Comparison of ENCODE assay signal across 8 mouse cellular contexts in genomic region chr1:86487908-86488314, GRCm38 (mm10). TPM values are rescaled to one million over a fixed set of nuclear protein-coding genes. Genes with fewer than 3 reads are reported as not detected.
A peak's percentile ranks its signal among the peaks of the same experiment; 100 is the strongest.
DNase-seq lines count a peak whose midpoint lies in the region; ATAC-seq and TF ChIP-seq lines count a peak whose summit lies in the region.

No protein-coding gene starts in this region.

- H3K27me3 ChIP-seq in spleen, adult 2 months (ENCODE audit: control insufficient read depth, insufficient read depth, low read length) = no peaks in the 10 kb centered on the region
- no peaks in the 10 kb centered on the region for H3K27me3 ChIP-seq in limb, embryonic 15.5 days
- H3K27me3 ChIP-seq in stomach, embryonic 15.5 days (replicated peaks) = no peaks in the 10 kb centered on the region

- H3K9me3 ChIP-seq in limb, embryonic 15.5 days = no peaks in the 10 kb centered on the region
- H3K9me3 ChIP-seq in stomach, embryonic 15.5 days = no peaks in the 10 kb centered on the region

- H3K27ac ChIP-seq in spleen, adult 2 months (ENCODE audit: insufficient read depth, low read length) = peak overlapping the region; percentile 99
- H3K27ac ChIP-seq in limb, embryonic 15.5 days = peak overlapping the region; percentile 99
- peak overlapping the region; percentile 97 for H3K27ac ChIP-seq in stomach, embryonic 15.5 days

- WGBS in spleen, adult 2 months = 4% methylated on average over 20 of the region's 20 CpGs
- WGBS in limb, embryonic 15.5 days = 8% methylated on average over 20 of the region's 20 CpGs
- 8% methylated on average over 20 of the region's 20 CpGs for WGBS in stomach, embryonic 15.5 days

- TF ChIP-seq CTCF in spleen, adult 2 months (IDR thresholded peaks at IDR 0.05; ENCODE audit: extremely low read depth, insufficient read depth, insufficient read length, insufficient replicate concordance) = no peak

- H3K4me2 ChIP-seq in limb, embryonic 15.5 days = peak overlapping the region; percentile 55
- peak overlapping the region; percentile 75 for H3K4me2 ChIP-seq in stomach, embryonic 15.5 days

- H3K9ac ChIP-seq in limb, embryonic 15.5 days = peak overlapping the region; percentile 91
- peak overlapping the region; percentile 72 for H3K9ac ChIP-seq in stomach, embryonic 15.5 days

- no peak for DNase-seq in spleen, adult 2 months (ENCODE audit: low read depth in 1 of 2, low spot score in 2 of 2)
- no peak for DNase-seq in spleen, postnatal 36 days (ENCODE audit: low spot score in 2 of 2)
- DNase-seq in right cerebral cortex, adult 2 months (ENCODE audit: low spot score in 2 of 2) = no peak
- no peak for DNase-seq in spleen, postnatal 10 days (ENCODE audit: low spot score in 2 of 2)

- H3K4me3 ChIP-seq in spleen, adult 2 months (ENCODE audit: extremely low read depth, insufficient read depth, insufficient read length) = peak overlapping the region; percentile 79
- peak overlapping the region; percentile 69 for H3K4me3 ChIP-seq in limb, embryonic 15.5 days
- peak overlapping the region; percentile 65 for H3K4me3 ChIP-seq in stomach, embryonic 15.5 days (replicated peaks)

- no peaks in the 10 kb centered on the region for H3K36me3 ChIP-seq in spleen, adult 2 months (ENCODE audit: control insufficient read depth, insufficient read depth, low read length)
- H3K36me3 ChIP-seq in limb, embryonic 15.5 days = no peaks in the 10 kb centered on the region
- H3K36me3 ChIP-seq in stomach, embryonic 15.5 days = no peaks in the 10 kb centered on the region

- peak; percentile 45 for ATAC-seq in erythroid progenitor cell, adult 5-6 weeks (replicated peaks; ENCODE audit: low FRiP score, poor library complexity, severe bottlenecking)
- 0 out of 2 replicates have a peak, but pooled peaks have one; percentile 8 for ATAC-seq in limb, embryonic 15.5 days (ENCODE audit: insufficient number of reproducible peaks, low FRiP score, low TSS enrichment, low read depth)
- ATAC-seq in stomach, embryonic 15.5 days (ENCODE audit: insufficient read depth, low FRiP score, low read depth) = peak; percentile 37
- no peak; the same call in 1 of the 2 replicates for ATAC-seq in granulocyte monocyte progenitor cell, adult 5-6 weeks (replicated peaks; ENCODE audit: poor library complexity, severe bottlenecking)

- H3K4me1 ChIP-seq in spleen, adult 2 months (ENCODE audit: control insufficient read depth, insufficient read depth, insufficient read length) = peaks cover 31% of the 10 kb centered on the region
- peaks cover 31% of the 10 kb centered on the region for H3K4me1 ChIP-seq in limb, embryonic 15.5 days
- peaks cover 33% of the 10 kb centered on the region for H3K4me1 ChIP-seq in stomach, embryonic 15.5 days

- TF ChIP-seq POLR2A in spleen, adult 2 months (IDR thresholded peaks at IDR 0.05; ENCODE audit: low read depth, low read length) = no peak

RNA-seq across cellular contexts. Expression of gene Ptma, which starts 38.6 kb away (rescaled TPM):
- 915 and 918 TPM in 2 replicates for polyA plus RNA-seq in spleen, adult 2 months (2012; rRNA removed)
- total RNA-seq in erythroid progenitor cell, adult 5-6 weeks (2015; ENCODE audit: low replicate concordance) = 1,278 and 1,332 TPM in 2 replicates
- total RNA-seq in erythroid progenitor cell, adult 5-6 weeks (2017; ENCODE audit: low replicate concordance) = 1,012 and 1,167 TPM in 2 replicates
- polyA plus RNA-seq in limb, embryonic 15.5 days (2015; fragmentation: Nextera tagmentation; extraction: Ambion mirVana) = 1,783 and 2,088 TPM in 2 replicates
- polyA plus RNA-seq in stomach, embryonic 15.5 days (2015; fragmentation: Nextera tagmentation; extraction: Ambion mirVana) = 2,449 and 2,521 TPM in 2 replicates
- total RNA-seq in granulocyte monocyte progenitor cell, adult 5-6 weeks (2014; fragmentation: Nextera tagmentation) = 3,814 and 3,953 TPM in 2 replicates
- 7,771 and 8,789 TPM in 2 replicates for total RNA-seq in granulocyte monocyte progenitor cell, adult 5-6 weeks (2017)
